Mouse (Mus musculus) heart, adult 2 months (tissue): ENCODE data around the gene Kif21a. TPM values are rescaled to one million over a fixed set of nuclear protein-coding genes. Genes with fewer than 3 reads are reported as not detected.

Source experiments
- DNase-seq, 2 experiments: peaks; one replicate each; pipeline ENCODE4 v3.0.0; 2021
- H3K27ac ChIP-seq: fragments of 200-600 bp; 2 replicates; pipeline ENCODE4 v1.8.1; 2022
- H3K27me3 ChIP-seq: fragments of 200-500 bp; 2 replicates; pipeline ENCODE4 v1.6.1; 2012; ENCODE audit warnings: mild to moderate bottlenecking, low read length, inconsistent platforms, mixed read lengths; ENCODE audit not compliant: control insufficient read depth, insufficient read depth
- H3K36me3 ChIP-seq: fragments of 200-500 bp; 2 replicates; pipeline ENCODE4 v1.6.1; 2012; ENCODE audit warnings: low read length, inconsistent platforms; ENCODE audit not compliant: control insufficient read depth, insufficient read depth
- H3K4me1 ChIP-seq: fragments of 200-500 bp; 2 replicates; pipeline ENCODE4 v1.6.1; 2011; ENCODE audit warnings: low read length; ENCODE audit not compliant: control insufficient read depth, insufficient read depth
- H3K4me3 ChIP-seq: fragments of 200-600 bp; 2 replicates; pipeline ENCODE4 v1.8.1; 2022
- H3K79me2 ChIP-seq: fragments of 200-500 bp; replicated peaks from 2 replicates; pipeline ENCODE4 v1.6.1; 2012; ENCODE audit warnings: mild to moderate bottlenecking, inconsistent platforms, low read length, moderate library complexity, mixed read lengths; ENCODE audit not compliant: control insufficient read depth, insufficient read depth
- H3K9ac ChIP-seq: fragments of 200-500 bp; 2 replicates; pipeline ENCODE4 v1.6.1; 2012; ENCODE audit warnings: low read depth, mild to moderate bottlenecking, control low read depth, inconsistent platforms, low read length, mixed read lengths
- CTCF ChIP-seq: fragments of 200-600 bp; IDR thresholded peaks from 2 replicates; pipeline ENCODE4 v1.8.1; 2022; ENCODE audit warnings: antibody characterized with exemption, mild to moderate bottlenecking, moderate library complexity
- EP300 ChIP-seq: fragments of 200-500 bp; IDR thresholded peaks from 2 replicates; pipeline ENCODE4 v1.6.1; 2011; ENCODE audit warnings: low read depth, low read length, control low read depth; ENCODE audit not compliant: insufficient read depth
- POLR2A ChIP-seq: fragments of 200-500 bp; IDR thresholded peaks from 2 replicates; pipeline ENCODE4 v1.6.1; 2011; ENCODE audit warnings: mild to moderate bottlenecking, low read depth, low read length, control low read depth; ENCODE audit not compliant: insufficient read depth
- WGBS: fragments of 180-500 bp; shearing (Covaris S2); methylation state at CpG from one replicate; pipeline ENCODE4 v1.1.7; 2018; 5-methylcytosine and 5-hydroxymethylcytosine counted together
- intact Hi-C: fragments of 180-260 bp; cut with DNase I; formaldehyde crosslinking; loops from one replicate; pipeline ENCODE4 v1.15.1; 2025
- polyA plus RNA-seq: library from polyadenylated mRNA; depleted of rRNA; stranded (reverse); fragments of >200 nt; gene quantifications from 2 replicates; pipeline ENCODE4 v1.2.3, GENCODE M21; 2012
- total RNA-seq, 2 experiments: library from RNA; stranded (reverse); gene quantifications; 2 replicates each; pipeline ENCODE4 v1.2.3; 2021

Gene Kif21a
- total and polyA plus RNA-seq, 3 experiments = 3.7 to 18.9 (median 18.1) TPM

- H3K36me3 ChIP-seq = no peaks in the 10 kb centered on the region
- DNase-seq = no peak
- peaks cover 3% of the 10 kb centered on the region; the same call in 1 of the 2 replicates for H3K79me2 ChIP-seq
- H3K4me1 ChIP-seq = no peaks in the 10 kb centered on the region
- no peak overlapping the region for H3K4me3 ChIP-seq
- TF ChIP-seq EP300 (no peak), POLR2A (no peak), CTCF (no peak)
- no peaks in the 10 kb centered on the region for H3K27me3 ChIP-seq
- WGBS = 90% methylated on average over 12 of the region's 12 CpGs
- no peak overlapping the region for H3K9ac ChIP-seq
- intact Hi-C loops = no loop called here
- no peak overlapping the region for H3K27ac ChIP-seq
These were observed 33.4 kb downstream of the Kif21a start for GRCm38 (mm10) chr15:91016366-91016765.

- H3K36me3 ChIP-seq = no peaks in the 10 kb centered on the region
- no peak for TF ChIP-seq CTCF
- WGBS = 34% methylated on average over 6 of the region's 6 CpGs
- no peak overlapping the region for H3K27ac ChIP-seq
- no peak overlapping the region for H3K9ac ChIP-seq
- no peaks in the 10 kb centered on the region for H3K27me3 ChIP-seq
- no peaks in the 10 kb centered on the region for H3K4me1 ChIP-seq
- no peak for DNase-seq
- no peak overlapping the region for H3K4me3 ChIP-seq
- intact Hi-C loops = no loop called here
- no peaks in the 10 kb centered on the region for H3K79me2 ChIP-seq
These were observed 36.8 kb downstream of the Kif21a start for GRCm38 (mm10) chr15:91012793-91013580.

GRCm38 (mm10) chr15:91010218-91010617, 39.5 kb downstream of the Kif21a start:
- Histone ChIP-seq H3K27ac (no peak overlapping the region), H3K79me2 (no peaks in the 10 kb centered on the region), H3K27me3 (no peaks in the 10 kb centered on the region), H3K4me1 (no peaks in the 10 kb centered on the region), H3K4me3 (no peak overlapping the region), H3K9ac (no peak overlapping the region), H3K36me3 (no peaks in the 10 kb centered on the region)
- WGBS = 65% methylated on average over 4 of the region's 4 CpGs
- no peak for DNase-seq
- intact Hi-C loops = no loop called here
- no peak for TF ChIP-seq CTCF
- TF ChIP-seq POLR2A = no peak
- no peak for TF ChIP-seq EP300

GRCm38 (mm10) chr15:91007123-91007830, 42.5 kb downstream of the Kif21a start:
- no peaks in the 10 kb centered on the region for H3K36me3 ChIP-seq
- H3K27me3 ChIP-seq = no peaks in the 10 kb centered on the region
- no peaks in the 10 kb centered on the region for H3K4me1 ChIP-seq
- no peaks in the 10 kb centered on the region for H3K79me2 ChIP-seq
- DNase-seq = no peak
- no peak for TF ChIP-seq POLR2A
- TF ChIP-seq EP300 = no peak
- TF ChIP-seq CTCF = no peak
- H3K27ac ChIP-seq = no peak overlapping the region
- intact Hi-C loops = no loop called here
- H3K4me3 ChIP-seq = no peak overlapping the region
- WGBS = 87% methylated on average over 13 of the region's 13 CpGs
- no peak overlapping the region for H3K9ac ChIP-seq

GRCm38 (mm10) chr15:91004726-91005125, 45.0 kb downstream of the Kif21a start:
- intact Hi-C loops = no loop called here
- TF ChIP-seq EP300 (no peak), POLR2A (no peak), CTCF (no peak)
- Histone ChIP-seq H3K27ac (no peak overlapping the region), H3K4me1 (no peaks in the 10 kb centered on the region), H3K27me3 (no peaks in the 10 kb centered on the region), H3K36me3 (no peaks in the 10 kb centered on the region), H3K9ac (no peak overlapping the region), H3K4me3 (no peak overlapping the region), H3K79me2 (no peaks in the 10 kb centered on the region)
- DNase-seq = no peak
- 75% methylated on average over 7 of the region's 7 CpGs for WGBS

GRCm38 (mm10) chr15:91001037-91001616, 48.6 kb downstream of the Kif21a start:
- H3K36me3 ChIP-seq = no peaks in the 10 kb centered on the region
- intact Hi-C loops = no loop called here
- DNase-seq = no peak
- H3K27me3 ChIP-seq = no peaks in the 10 kb centered on the region
- 89% methylated on average over 10 of the region's 10 CpGs for WGBS
- H3K4me3 ChIP-seq = no peak overlapping the region
- no peaks in the 10 kb centered on the region for H3K4me1 ChIP-seq
- TF ChIP-seq CTCF (no peak), POLR2A (no peak)
- no peaks in the 10 kb centered on the region for H3K79me2 ChIP-seq
- no peak overlapping the region for H3K27ac ChIP-seq
- no peak overlapping the region for H3K9ac ChIP-seq
